Mouse (Mus musculus): ENCODE measurements around the gene Dppa2.
A peak's percentile ranks its signal among the peaks of the same experiment; 100 is the strongest.

Gene Dppa2

DNA sequence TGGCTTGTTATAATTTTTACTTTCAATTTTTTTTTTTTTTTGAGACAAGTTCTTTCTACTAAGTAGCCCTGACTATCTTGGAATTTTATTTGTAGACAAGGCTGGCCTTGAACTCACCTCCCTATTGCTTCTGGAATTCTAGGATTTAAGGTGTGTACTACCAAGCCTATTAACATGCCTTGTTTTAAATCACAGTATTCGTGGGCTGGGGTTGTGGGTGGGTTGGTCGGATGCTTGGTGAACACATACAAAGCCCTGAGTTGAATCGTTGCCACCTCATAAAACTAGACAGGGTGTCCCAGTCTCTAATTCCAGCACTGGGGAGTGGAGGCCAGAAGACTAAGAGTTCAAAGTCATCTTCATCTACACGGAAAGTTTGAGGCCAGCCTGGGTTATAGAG, 31.6 kb downstream of the Dppa2 start:
- no peak for DNase-seq (ENCODE audit: low spot score in 2 of 2)

- DNase-seq (ENCODE audit: low spot score in 2 of 2) = no peak
Observed at GRCm38 (mm10) chr16:48344193-48344592, 40.5 kb downstream of the Dppa2 start.

DNA sequence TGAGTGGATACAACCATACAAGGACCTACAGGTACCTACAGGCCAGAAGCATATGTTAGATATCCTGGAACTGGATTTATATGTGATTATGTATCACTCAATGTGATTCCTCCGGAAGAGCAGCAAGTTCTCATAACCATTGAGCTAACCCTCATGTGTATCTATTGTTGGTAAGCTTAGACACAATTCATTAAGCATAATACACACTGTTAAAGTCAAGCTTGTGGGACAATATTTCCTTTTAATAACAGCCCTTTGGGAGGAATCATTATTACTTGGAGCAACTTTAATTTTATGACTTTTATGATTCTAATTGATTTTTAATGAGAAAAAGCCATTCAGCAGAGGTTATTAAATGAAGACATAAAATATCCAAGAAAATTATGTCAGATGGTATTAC, 43.5 kb downstream of the Dppa2 start:
- DNase-seq (ENCODE audit: low spot score in 2 of 2) = no peak

GRCm38 (mm10) chr16:48355716-48356115, 52.0 kb downstream of the Dppa2 start:
- no peak for DNase-seq (ENCODE audit: low spot score in 2 of 2)

- DNase-seq (ENCODE audit: low spot score in 2 of 2) = no peak
Observed at GRCm38 (mm10) chr16:48356417-48356816, 52.7 kb downstream of the Dppa2 start.

DNA sequence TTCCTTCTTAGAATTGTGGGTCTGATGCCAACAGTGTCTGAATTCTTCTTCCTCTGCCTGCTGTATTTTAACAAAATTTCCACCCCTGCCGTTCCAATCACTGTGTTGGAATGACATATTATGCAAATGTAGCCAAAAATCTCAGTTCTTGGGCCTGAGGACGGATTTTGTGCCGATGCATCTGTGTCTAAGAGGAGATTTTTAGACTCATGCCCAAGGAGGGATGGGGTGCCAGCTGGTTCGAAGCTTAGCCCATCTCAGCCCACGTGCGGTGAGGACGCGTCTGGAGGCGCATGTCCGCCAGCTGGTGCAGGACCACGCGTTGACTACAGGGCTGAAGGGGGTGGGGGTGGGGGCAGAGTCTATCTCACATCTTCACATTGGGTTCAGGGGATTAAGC, 57.2 kb downstream of the Dppa2 start:
- DNase-seq (ENCODE audit: low spot score in 2 of 2) = peak; percentile 18 to 56

DNA sequence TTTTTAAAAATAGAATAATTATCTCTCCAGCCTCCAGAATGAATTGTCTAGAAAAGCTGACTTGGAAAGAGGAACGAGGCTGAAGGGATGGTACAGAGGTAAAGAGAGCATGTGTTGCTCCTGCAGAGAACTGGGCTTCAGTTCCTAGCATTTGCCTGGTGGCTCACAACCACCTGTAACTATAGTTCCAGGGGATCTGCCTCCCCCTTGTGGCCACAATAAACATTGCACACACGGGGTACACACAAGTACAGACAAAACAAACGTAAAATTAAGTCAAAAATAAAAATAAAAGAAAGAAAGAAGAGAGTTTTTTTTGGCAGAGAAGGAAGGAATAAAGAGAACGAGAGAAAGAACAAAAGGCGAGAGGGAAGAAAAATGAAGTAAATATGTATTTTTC, 63.1 kb downstream of the Dppa2 start:
- DNase-seq (ENCODE audit: low spot score in 2 of 2) = no peak

DNA sequence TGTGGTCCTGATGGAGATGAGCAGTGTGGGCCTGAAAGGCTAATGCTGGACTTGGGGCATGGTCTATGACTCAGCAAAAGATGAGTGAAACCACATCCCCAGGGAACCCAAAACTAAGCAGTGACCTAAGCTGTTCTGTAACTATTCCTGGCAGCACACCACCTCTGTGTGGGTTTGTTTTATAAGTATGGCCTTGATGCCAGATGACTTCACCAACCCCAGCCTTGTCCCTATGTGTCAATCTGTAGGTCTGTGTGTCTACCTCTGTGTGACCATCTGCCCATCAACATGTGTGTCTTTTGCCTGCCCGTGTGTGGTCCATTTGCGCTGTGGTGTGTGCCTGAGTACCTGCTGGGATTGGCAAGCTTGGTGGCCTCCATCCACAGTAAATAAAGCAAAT, 64.4 kb downstream of the Dppa2 start:
- no peak for DNase-seq (ENCODE audit: low spot score in 2 of 2)

All from left cerebral cortex, adult 9 months (tissue).